Mouse (Mus musculus) cerebellum, adult 2 months (tissue): ENCODE measurements around the gene Pmepa1. TPM values are rescaled to one million over a fixed set of nuclear protein-coding genes. Genes with fewer than 3 reads are reported as not detected.

Source experiments
- DNase-seq, 2 experiments: peaks; one replicate each; pipeline ENCODE4 v3.0.0; 2021
- H3K27ac ChIP-seq: fragments of 200-500 bp; 2 replicates; pipeline ENCODE4 v1.5.1; 2012; ENCODE audit warnings: low read length, control low read depth, inconsistent platforms; ENCODE audit not compliant: insufficient read depth
- H3K27me3 ChIP-seq: fragments of 200-500 bp; 2 replicates; pipeline ENCODE4 v1.6.1; 2012; ENCODE audit warnings: inconsistent platforms, mild to moderate bottlenecking, low read length, moderate library complexity; ENCODE audit not compliant: control insufficient read depth, insufficient read depth
- H3K4me1 ChIP-seq: fragments of 200-500 bp; 2 replicates; pipeline ENCODE4 v1.6.1; 2011; ENCODE audit warnings: low read length; ENCODE audit not compliant: control insufficient read depth, insufficient read depth
- H3K4me3 ChIP-seq: fragments of 200-500 bp; replicated peaks from 2 replicates; pipeline ENCODE3; 2011; ENCODE audit warnings: mild to moderate bottlenecking, low read depth, low read length, control low read depth; ENCODE audit not compliant: insufficient read depth
- CTCF ChIP-seq: fragments of 200-500 bp; IDR thresholded peaks from 2 replicates; pipeline ENCODE4 v1.5.1; 2011; ENCODE audit warnings: low read depth, mild to moderate bottlenecking, control low read depth, low read length, moderate library complexity, borderline replicate concordance; ENCODE audit not compliant: insufficient read depth
- POLR2A ChIP-seq: fragments of 200-500 bp; IDR thresholded peaks from 2 replicates; pipeline ENCODE4 v1.6.1; 2011; ENCODE audit warnings: low read length, control low read depth, borderline replicate concordance; ENCODE audit not compliant: insufficient read depth
- WGBS: fragments of 180-500 bp; shearing (Covaris S2); methylation state at CpG from one replicate; pipeline ENCODE4 v1.1.7; 2018; 5-methylcytosine and 5-hydroxymethylcytosine counted together
- polyA plus RNA-seq: library from polyadenylated mRNA; depleted of rRNA; stranded (reverse); fragments of >200 nt; gene quantifications from 2 replicates; pipeline ENCODE4 v1.2.3, GENCODE M21; 2012; rRNA removed

Gene Pmepa1
- polyA plus RNA-seq, 1 experiment, result 24.1 TPM

GRCm38 (mm10) chr2:173177481-173177880 is 98.9 kb downstream of the Pmepa1 start:
- no peak overlapping the region for H3K27ac ChIP-seq
- 66% methylated on average over 5 of the region's 5 CpGs for WGBS
- no peak overlapping the region for H3K4me3 ChIP-seq
- no peaks in the 10 kb centered on the region for H3K4me1 ChIP-seq
- TF ChIP-seq CTCF (no peak), POLR2A (no peak)
- no peaks in the 10 kb centered on the region for H3K27me3 ChIP-seq
- DNase-seq, result no peak

- Histone ChIP-seq H3K27me3 (no peaks in the 10 kb centered on the region; the same call in 1 of the 2 replicates), H3K27ac (no peak overlapping the region), H3K4me3 (no peak overlapping the region), H3K4me1 (no peaks in the 10 kb centered on the region)
- DNase-seq, result no peak
- WGBS, result 93% methylated on average over 5 of the region's 5 CpGs
- no peak for TF ChIP-seq POLR2A
- TF ChIP-seq CTCF, result no peak
Observed at GRCm38 (mm10) chr2:173175703-173176102, 100.6 kb downstream of the Pmepa1 start.

- H3K27me3 ChIP-seq, result no peaks in the 10 kb centered on the region; the same call in 1 of the 2 replicates
- TF ChIP-seq CTCF, result no peak
- no peak overlapping the region for H3K27ac ChIP-seq
- no peaks in the 10 kb centered on the region for H3K4me1 ChIP-seq
- DNase-seq, result no peak
- H3K4me3 ChIP-seq, result no peak overlapping the region
- WGBS, result 65% methylated on average over 1 of the region's 1 CpGs
Observed at GRCm38 (mm10) chr2:173174569-173174968, 101.8 kb downstream of the Pmepa1 start.

Other genes with a start within 250 kb of the Pmepa1 start
- not detected in 2 replicates for gene Ctcfl, start 157.0 kb downstream of the Pmepa1 start, polyA plus RNA-seq
- gene Pck1, start 123.5 kb downstream of the Pmepa1 start, polyA plus RNA-seq, result not detected in 2 replicates
- gene Zbp1, start 57.6 kb downstream of the Pmepa1 start, polyA plus RNA-seq, result 0.25 and 0.74 TPM in 2 replicates
- not detected in 2 replicates for gene 1700021F07Rik, start 246.1 kb upstream of the Pmepa1 start, polyA plus RNA-seq